Mouse (Mus musculus) ES-Bruce4 (cell line): ENCODE measurements around the gene Mecom. TPM values are rescaled to one million over a fixed set of nuclear protein-coding genes. Genes with fewer than 3 reads are reported as not detected.
A peak's percentile ranks its signal among the peaks of the same experiment; 100 is the strongest.

Source experiments
- H3K27ac ChIP-seq: 2 replicates; pipeline ENCODE4 v1.5.1; 2012; ENCODE audit warnings: low read length, inconsistent platforms; ENCODE audit not compliant: insufficient read depth
- H3K27me3 ChIP-seq: 2 replicates; pipeline ENCODE4 v1.6.1; 2012; ENCODE audit warnings: mild to moderate bottlenecking, low read length, inconsistent platforms; ENCODE audit not compliant: control insufficient read depth, poor library complexity, insufficient read depth, severe bottlenecking
- H3K36me3 ChIP-seq: 2 replicates; pipeline ENCODE4 v1.6.1; 2012; ENCODE audit warnings: inconsistent platforms, mild to moderate bottlenecking, low read length, moderate library complexity; ENCODE audit not compliant: control insufficient read depth, poor library complexity, insufficient read depth, severe bottlenecking
- H3K4me1 ChIP-seq: one replicate; pipeline ENCODE4 v1.8.1; 2011; ENCODE audit warnings: low read length; ENCODE audit not compliant: control insufficient read depth, insufficient read depth
- H3K4me3 ChIP-seq: 2 replicates; pipeline ENCODE4 v1.5.1; 2011; ENCODE audit warnings: low read depth, mild to moderate bottlenecking, low read length
- H3K9ac ChIP-seq: 2 replicates; pipeline ENCODE4 v1.6.1; 2012; ENCODE audit warnings: low read depth, mild to moderate bottlenecking, inconsistent platforms; ENCODE audit not compliant: poor library complexity, severe bottlenecking
- H3K9me3 ChIP-seq: replicated peaks from 2 replicates; pipeline ENCODE4 v1.6.1; 2012; ENCODE audit warnings: mild to moderate bottlenecking, low read length, inconsistent platforms; ENCODE audit not compliant: control insufficient read depth, poor library complexity, insufficient read depth, severe bottlenecking
- CTCF ChIP-seq: IDR thresholded peaks from one replicate; pipeline ENCODE4 v1.8.1; 2011; ENCODE audit warnings: low read depth, low read length
- EP300 ChIP-seq: IDR thresholded peaks from 2 replicates; pipeline ENCODE4 v1.6.1; 2011; ENCODE audit warnings: low read depth, low read length; ENCODE audit not compliant: insufficient read depth
- POLR2A ChIP-seq: IDR thresholded peaks from one replicate; pipeline ENCODE4 v1.8.1; 2011; ENCODE audit warnings: low read length; ENCODE audit not compliant: insufficient read depth
- polyA plus RNA-seq: library from polyadenylated mRNA; stranded (reverse); fragments of >200 nt; gene quantifications from 2 replicates; pipeline ENCODE4 v1.2.4, GENCODE M21; 2011; ENCODE audit warnings: low read depth; ENCODE audit not compliant: missing spikeins, insufficient read depth, insufficient read length

Gene Mecom
- polyA plus RNA-seq, 1 experiment, result 0.24 TPM

DNA sequence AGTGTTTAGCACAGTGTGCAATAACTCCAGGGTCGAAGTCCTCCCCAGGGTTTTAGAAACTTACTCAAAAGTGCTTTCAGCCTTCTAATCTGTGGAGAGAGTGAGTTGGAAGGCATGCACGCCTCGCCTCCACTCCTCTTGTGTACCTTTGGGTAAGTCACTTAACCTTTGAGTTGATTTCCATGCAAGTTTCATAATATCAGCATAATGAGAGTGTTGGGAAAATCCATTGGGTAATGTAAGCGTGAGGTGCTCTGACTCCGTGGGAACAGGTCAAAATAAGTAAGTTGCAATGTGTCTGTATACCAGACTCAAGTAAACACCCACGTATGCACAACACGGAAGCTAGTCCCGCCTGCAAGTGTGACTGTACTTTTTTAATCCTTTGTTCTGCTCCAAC, 528.4 kb downstream of the Mecom start:
- Histone ChIP-seq H3K9me3 (no peaks in the 10 kb centered on the region), H3K9ac (no peak overlapping the region), H3K27me3 (no peaks in the 10 kb centered on the region), H3K27ac (no peak overlapping the region), H3K36me3 (no peaks in the 10 kb centered on the region), H3K4me3 (no peak overlapping the region), H3K4me1 (no peaks in the 10 kb centered on the region)
- TF ChIP-seq CTCF, result no peak
- TF ChIP-seq POLR2A, result no peak
- TF ChIP-seq EP300, result no peak

DNA sequence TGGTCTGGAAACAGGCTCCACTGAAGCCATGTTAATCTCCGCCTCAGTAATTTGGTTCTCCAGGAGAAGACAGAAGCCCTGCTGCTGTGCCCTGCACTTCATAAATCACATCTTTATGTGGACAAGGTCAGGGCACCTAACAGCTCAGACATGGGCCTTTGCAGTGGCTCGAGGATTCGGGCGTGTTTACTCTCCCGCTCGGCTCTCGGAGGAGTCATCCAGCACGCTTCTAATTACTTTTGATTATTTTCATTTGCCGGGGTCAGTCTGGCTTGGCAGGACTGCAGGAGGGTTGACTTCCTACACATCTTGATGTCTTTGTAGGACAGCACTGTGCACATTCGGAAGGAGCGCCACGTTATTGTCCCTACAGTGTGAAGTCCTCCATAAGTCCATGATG, 529.6 kb downstream of the Mecom start:
- Histone ChIP-seq H3K27ac (no peak overlapping the region), H3K4me1 (no peaks in the 10 kb centered on the region)
- TF ChIP-seq CTCF, result no peak
- no peak for TF ChIP-seq POLR2A
- TF ChIP-seq EP300, result no peak

DNA sequence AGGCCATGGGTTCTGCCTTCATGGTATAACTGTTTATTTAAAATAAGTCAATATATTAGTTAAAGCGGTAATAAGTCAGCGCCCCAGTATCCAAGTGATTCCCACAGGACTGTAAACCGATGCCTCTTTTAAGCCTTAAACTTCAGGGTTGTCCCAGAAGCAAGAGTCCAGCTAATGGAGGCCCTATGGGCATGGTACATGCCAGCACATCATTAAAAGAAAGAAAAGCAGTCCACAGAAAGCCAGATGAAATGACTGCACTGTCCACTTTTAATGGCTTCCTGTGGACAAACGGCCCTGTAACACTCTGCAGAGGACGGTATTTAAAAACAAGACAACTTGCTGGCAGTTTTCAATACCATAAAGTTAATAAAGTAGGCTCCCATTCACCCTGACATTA, 531.0 kb downstream of the Mecom start:
- H3K27ac ChIP-seq, result no peak overlapping the region
- H3K4me1 ChIP-seq, result no peaks in the 10 kb centered on the region
- no peaks in the 10 kb centered on the region for H3K36me3 ChIP-seq
- no peaks in the 10 kb centered on the region; the same call in 1 of the 2 replicates for H3K27me3 ChIP-seq
- no peak for TF ChIP-seq POLR2A
- TF ChIP-seq CTCF, result no peak
- TF ChIP-seq EP300, result no peak
- no peak overlapping the region for H3K4me3 ChIP-seq
- H3K9me3 ChIP-seq, result no peaks in the 10 kb centered on the region
- no peak overlapping the region for H3K9ac ChIP-seq

More for the DNA sequence above, 529.6 kb downstream of the Mecom start:
- Histone ChIP-seq H3K4me3 (no peak overlapping the region), H3K9ac (no peak overlapping the region), H3K9me3 (no peaks in the 10 kb centered on the region), H3K36me3 (no peaks in the 10 kb centered on the region), H3K27me3 (no peaks in the 10 kb centered on the region)

DNA sequence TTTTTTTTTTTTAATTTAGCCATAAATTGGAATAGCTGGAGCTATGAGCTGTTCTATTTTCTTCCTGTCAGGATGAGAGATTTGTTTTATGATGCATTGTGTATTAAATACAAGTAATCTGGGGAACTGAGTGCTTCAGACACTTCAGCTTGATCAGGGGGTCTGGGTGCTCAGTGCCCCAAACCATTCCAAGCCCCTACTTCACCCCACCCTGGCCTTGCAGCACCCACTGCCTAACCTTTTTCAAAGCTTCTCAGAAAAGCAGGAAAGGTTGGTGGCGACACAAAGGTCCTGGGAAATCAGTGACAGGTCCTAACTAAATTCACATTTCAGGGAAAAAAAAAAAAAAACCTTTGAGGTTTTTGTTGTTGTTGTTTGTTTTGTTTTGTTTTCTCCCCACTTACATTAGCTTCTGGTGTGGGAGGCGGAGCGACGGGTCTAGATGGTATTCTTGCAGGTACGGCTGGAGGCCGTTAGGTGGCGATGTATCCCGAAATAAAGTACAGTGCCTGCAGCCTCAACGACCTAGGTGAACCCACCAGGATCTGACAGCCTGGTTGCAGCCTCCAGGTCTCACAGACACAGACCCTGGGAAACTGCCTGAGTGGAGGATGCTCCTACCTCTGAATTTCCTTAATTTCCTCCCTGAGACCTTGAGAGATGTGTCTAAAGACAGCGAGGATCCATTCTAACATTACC, 532.7 kb downstream of the Mecom start:
- Histone ChIP-seq H3K9me3 (no peaks in the 10 kb centered on the region), H3K27me3 (peaks cover 4% of the 10 kb centered on the region; the same call in 1 of the 2 replicates), H3K4me1 (no peaks in the 10 kb centered on the region), H3K27ac (no peak overlapping the region), H3K4me3 (no peak overlapping the region), H3K9ac (no peak overlapping the region), H3K36me3 (no peaks in the 10 kb centered on the region)
- no peak for TF ChIP-seq EP300
- no peak for TF ChIP-seq POLR2A
- TF ChIP-seq CTCF, result peak; percentile 81

DNA sequence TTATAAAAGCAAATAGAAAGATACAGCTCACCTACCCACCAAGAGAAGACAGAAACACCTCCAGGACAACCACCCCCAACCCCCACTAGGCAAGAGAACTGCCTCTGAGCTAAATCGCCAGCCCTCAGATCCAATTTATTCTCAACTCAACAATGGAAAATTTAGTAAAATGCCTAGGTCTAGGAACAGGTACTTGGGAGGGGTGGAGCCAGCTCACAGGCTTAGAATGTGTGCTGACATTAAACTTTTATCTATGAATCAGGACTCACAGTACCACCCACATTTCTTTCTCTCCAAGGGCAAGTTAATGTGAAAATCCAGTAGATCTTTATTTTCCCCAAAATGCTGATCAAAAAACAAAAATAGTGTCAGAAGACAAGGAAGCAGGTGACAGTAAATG, 533.5 kb downstream of the Mecom start:
- Histone ChIP-seq H3K9ac (no peak overlapping the region), H3K27me3 (peaks cover 4% of the 10 kb centered on the region; the same call in 1 of the 2 replicates), H3K27ac (no peak overlapping the region), H3K4me3 (no peak overlapping the region), H3K36me3 (no peaks in the 10 kb centered on the region), H3K4me1 (no peaks in the 10 kb centered on the region), H3K9me3 (no peaks in the 10 kb centered on the region)
- TF ChIP-seq EP300, result no peak
- no peak for TF ChIP-seq POLR2A
- no peak for TF ChIP-seq CTCF

DNA sequence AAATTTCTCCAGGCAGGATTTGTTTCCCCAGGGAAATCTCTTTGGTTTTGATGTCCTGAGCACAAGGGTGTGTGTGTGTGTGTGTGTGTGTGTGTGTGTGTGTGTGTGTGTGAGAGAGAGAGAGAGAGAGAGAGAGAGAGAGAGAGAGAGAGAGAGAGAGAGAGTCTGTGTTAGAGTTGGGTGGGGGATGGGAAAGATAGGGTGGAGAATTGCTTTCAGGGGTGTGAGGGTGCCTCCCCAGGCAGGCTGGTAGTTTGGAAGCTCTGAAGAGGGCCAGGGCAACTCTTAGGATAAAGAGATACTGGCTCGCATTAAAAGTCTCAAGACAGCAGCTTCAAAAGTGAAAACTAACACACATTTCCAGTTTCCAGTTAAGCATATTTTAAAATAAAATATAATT, 534.4 kb downstream of the Mecom start:
- peaks cover 4% of the 10 kb centered on the region; the same call in 1 of the 2 replicates for H3K27me3 ChIP-seq
- no peaks in the 10 kb centered on the region for H3K9me3 ChIP-seq
- H3K9ac ChIP-seq, result no peak overlapping the region
- H3K4me1 ChIP-seq, result no peaks in the 10 kb centered on the region
- no peak overlapping the region for H3K4me3 ChIP-seq
- H3K27ac ChIP-seq, result no peak overlapping the region
- TF ChIP-seq POLR2A (no peak), CTCF (no peak), EP300 (no peak)
- no peaks in the 10 kb centered on the region for H3K36me3 ChIP-seq
